ENCODE assay signal across 20 mouse cellular contexts in genomic region chr15:25902931-25903615, GRCm38 (mm10).
A peak's percentile ranks its signal among the peaks of the same experiment; 100 is the strongest.
DNase-seq lines count a peak whose midpoint lies in the region; TF ChIP-seq lines count a peak whose summit lies in the region.
"Had no signal": no experiment of that assay in that cellular context is flagged by ENCODE, and none has a peak within 500 bp of the region (broad histone marks: within the 10 kb centered on the region; RNA-seq: fewer than 3 reads in every experiment).

No protein-coding gene starts in this region.

- H3K27me3 ChIP-seq in cerebellum, adult 2 months (ENCODE audit: control insufficient read depth, insufficient read depth, low read length), result no peaks in the 10 kb centered on the region
- H3K27me3 ChIP-seq: intestine, embryonic 15.5 days; limb, embryonic 12.5 days; midbrain, embryonic 12.5 days had no signal

- DNase-seq in gastrocnemius, adult 2 months, result no peak
- no peak for DNase-seq in gastrocnemius, postnatal 25 days
- peak; percentile 89 for DNase-seq in ES-CJ7 (ENCODE audit: low read depth, low spot score)
- DNase-seq in naive thymus-derived CD4-positive, alpha-beta T cell, adult 2 months (ENCODE audit: low read depth), result peak; percentile 54
- no peak for DNase-seq in frontal cortex, postnatal 14 days (ENCODE audit: low spot score in 2 of 2)
- DNase-seq in adrenal gland, postnatal 36 days, result no peak
- no peak for DNase-seq in cerebellum, adult 2 months
- DNase-seq: adrenal gland, adult 2 months; cerebellum, adult 8-10 months; heart, postnatal 4 days; kidney, postnatal 25 days; liver, postnatal 0 days; lung, postnatal 10 days had no signal

- intact Hi-C loops in gastrocnemius, adult 2 months (cut with DNase I), result loop anchor here (5.0 kb wide), 1 partner anchor 96 kb away; no protein-coding TSS in a partner anchor

- H3K27ac ChIP-seq in gastrocnemius, adult 2 months, result peak overlapping the region; percentile 87; the same call in 1 of the 2 replicates
- peak overlapping the region; percentile 27; the same call in 1 of the 2 replicates for H3K27ac ChIP-seq in bone marrow, adult 2 months (ENCODE audit: control insufficient read depth, insufficient read depth, low read depth, low read length, poor library complexity)
- H3K27ac ChIP-seq in cerebellum, adult 2 months (ENCODE audit: insufficient read depth, low read length), result no peak overlapping the region
- H3K27ac ChIP-seq: forebrain, embryonic 10.5 days; heart, embryonic 10.5 days; intestine, embryonic 15.5 days; layer of hippocampus, adult 2 months; limb, embryonic 12.5 days; midbrain, embryonic 12.5 days had no signal

- 68% methylated on average over 15 of the region's 15 CpGs for WGBS in bone marrow, adult 2 months
- WGBS in cerebellum, adult 2 months, result 93% methylated on average over 15 of the region's 15 CpGs

- TF ChIP-seq POLR2A in bone marrow, adult 2 months (IDR thresholded peaks at IDR 0.05; ENCODE audit: borderline replicate concordance, control insufficient read depth, low read depth, low read length), result no peak
- no peak for TF ChIP-seq POLR2A in cerebellum, adult 2 months (IDR thresholded peaks at IDR 0.05; ENCODE audit: borderline replicate concordance, insufficient read depth, low read length)

- TF ChIP-seq CTCF in gastrocnemius, adult 2 months (IDR thresholded peaks at IDR 0.05), result no peak
- TF ChIP-seq CTCF in bone marrow, adult 2 months (IDR thresholded peaks at IDR 0.05; ENCODE audit: control insufficient read depth, insufficient read depth, low read length), result no peak
- no peak for TF ChIP-seq CTCF in cerebellum, adult 2 months (IDR thresholded peaks at IDR 0.05; ENCODE audit: borderline replicate concordance, insufficient read depth, low read depth, low read length)

- no peak overlapping the region for H3K4me3 ChIP-seq in gastrocnemius, adult 2 months
- H3K4me3 ChIP-seq in bone marrow, adult 2 months (replicated peaks; ENCODE audit: control insufficient read depth, low read depth, low read length), result no peak overlapping the region
- H3K4me3 ChIP-seq in cerebellum, adult 2 months (replicated peaks; ENCODE audit: insufficient read depth, low read depth, low read length), result no peak overlapping the region
- H3K4me3 ChIP-seq: forebrain, embryonic 10.5 days; heart, embryonic 10.5 days; intestine, embryonic 15.5 days; layer of hippocampus, adult 2 months; limb, embryonic 12.5 days; midbrain, embryonic 12.5 days had no signal

- H3K4me1 ChIP-seq in bone marrow, adult 2 months (ENCODE audit: control insufficient read depth, insufficient read depth, low read length), result no peaks in the 10 kb centered on the region; the same call in 1 of the 2 replicates
- 0 out of 2 replicates have a peak, but pooled peaks cover 3% of the 10 kb centered on the region for H3K4me1 ChIP-seq in cerebellum, adult 2 months (ENCODE audit: control insufficient read depth, insufficient read depth, low read length)
- H3K4me1 ChIP-seq: intestine, embryonic 15.5 days had no signal

Comparison
In these comparisons a context has a peak if more than half of its experiments do, and no peak if none do; other contexts are left out.
1. DNase-seq: peak in ES-CJ7 (single experiment) and naive thymus-derived CD4-positive, alpha-beta T cell, adult 2 months (single experiment); none in gastrocnemius, adult 2 months (single experiment), gastrocnemius, postnatal 25 days (single experiment), frontal cortex, postnatal 14 days (0 of 2), adrenal gland, postnatal 36 days (0 of 2) and cerebellum, adult 2 months (0 of 2).